Mouse (Mus musculus): Measurements from ENCODE around the gene Rad51b. TPM values are rescaled to one million over a fixed set of nuclear protein-coding genes. Genes with fewer than 3 reads are reported as not detected.

The Rad51b gene
- polyA plus RNA-seq, 1 experiment from 2014 or later = 2.7 TPM

GRCm38 (mm10) chr12:79346198-79346733, 49.2 kb downstream of the Rad51b start:
- no peak overlapping the region for H3K27ac ChIP-seq (ENCODE audit: low read depth, low read length)
- no peaks in the 10 kb centered on the region for H3K4me1 ChIP-seq (ENCODE audit: control insufficient read depth, insufficient read depth, low read depth, low read length)
- WGBS = 69% methylated on average over 5 of the region's 5 CpGs
- no peak overlapping the region for H3K9ac ChIP-seq (ENCODE audit: low read depth, low read length)
- H3K4me3 ChIP-seq (ENCODE audit: low read length) = no peak overlapping the region
- H3K36me3 ChIP-seq (ENCODE audit: control insufficient read depth, insufficient read depth, low read length) = no peaks in the 10 kb centered on the region
- no peaks in the 10 kb centered on the region for H3K9me3 ChIP-seq (ENCODE audit: control insufficient read depth, low read length)
- no peak overlapping the region for H3K4me2 ChIP-seq (ENCODE audit: low read length)
- H3K27me3 ChIP-seq (replicated peaks; ENCODE audit: control insufficient read depth, insufficient read depth, low read length) = no peaks in the 10 kb centered on the region
- no peak for ATAC-seq

GRCm38 (mm10) chr12:79347643-79348042, 50.6 kb downstream of the Rad51b start:
- Histone ChIP-seq H3K4me3 (ENCODE audit: low read length) (no peak overlapping the region), H3K27me3 (replicated peaks; ENCODE audit: control insufficient read depth, insufficient read depth, low read length) (no peaks in the 10 kb centered on the region), H3K27ac (ENCODE audit: low read depth, low read length) (no peak overlapping the region), H3K4me1 (ENCODE audit: control insufficient read depth, insufficient read depth, low read depth, low read length) (peaks cover under 1% of the 10 kb centered on the region), H3K36me3 (ENCODE audit: control insufficient read depth, insufficient read depth, low read length) (no peaks in the 10 kb centered on the region), H3K9me3 (ENCODE audit: control insufficient read depth, low read length) (no peaks in the 10 kb centered on the region), H3K4me2 (ENCODE audit: low read length) (no peak overlapping the region), H3K9ac (ENCODE audit: low read depth, low read length) (no peak overlapping the region)
- whole genome bisulfite sequencing = 10% methylated on average over 6 of the region's 6 CpGs
- ATAC-seq = peak; percentile 74; the same call in 1 of the 2 replicates

- Histone ChIP-seq H3K36me3 (ENCODE audit: control insufficient read depth, insufficient read depth, low read length) (no peaks in the 10 kb centered on the region), H3K9ac (ENCODE audit: low read depth, low read length) (no peak overlapping the region), H3K27ac (ENCODE audit: low read depth, low read length) (no peak overlapping the region), H3K27me3 (replicated peaks; ENCODE audit: control insufficient read depth, insufficient read depth, low read length) (no peaks in the 10 kb centered on the region), H3K4me1 (ENCODE audit: control insufficient read depth, insufficient read depth, low read depth, low read length) (peaks cover 5% of the 10 kb centered on the region), H3K9me3 (ENCODE audit: control insufficient read depth, low read length) (no peaks in the 10 kb centered on the region), H3K4me2 (ENCODE audit: low read length) (no peak overlapping the region), H3K4me3 (ENCODE audit: low read length) (no peak overlapping the region)
- no peak for ATAC-seq
- 96% methylated on average over 7 of the region's 7 CpGs for WGBS
Observed at GRCm38 (mm10) chr12:79351461-79351860, 54.4 kb downstream of the Rad51b start.

- Histone ChIP-seq H3K27me3 (replicated peaks; ENCODE audit: control insufficient read depth, insufficient read depth, low read length) (no peaks in the 10 kb centered on the region), H3K4me3 (ENCODE audit: low read length) (no peak overlapping the region), H3K4me1 (ENCODE audit: control insufficient read depth, insufficient read depth, low read depth, low read length) (peaks cover 5% of the 10 kb centered on the region), H3K36me3 (ENCODE audit: control insufficient read depth, insufficient read depth, low read length) (no peaks in the 10 kb centered on the region), H3K9me3 (ENCODE audit: control insufficient read depth, low read length) (no peaks in the 10 kb centered on the region), H3K27ac (ENCODE audit: low read depth, low read length) (no peak overlapping the region), H3K9ac (ENCODE audit: low read depth, low read length) (no peak overlapping the region), H3K4me2 (ENCODE audit: low read length) (no peak overlapping the region)
- WGBS = 77% methylated on average over 3 of the region's 3 CpGs
- no peak for ATAC-seq
Observed at GRCm38 (mm10) chr12:79352086-79352741, 55.1 kb downstream of the Rad51b start.

GRCm38 (mm10) chr12:79352742-79353114, 55.6 kb downstream of the Rad51b start:
- no peaks in the 10 kb centered on the region for H3K27me3 ChIP-seq (replicated peaks; ENCODE audit: control insufficient read depth, insufficient read depth, low read length)
- no peak overlapping the region for H3K27ac ChIP-seq (ENCODE audit: low read depth, low read length)
- H3K9me3 ChIP-seq (ENCODE audit: control insufficient read depth, low read length) = no peaks in the 10 kb centered on the region
- ATAC-seq = no peak
- H3K36me3 ChIP-seq (ENCODE audit: control insufficient read depth, insufficient read depth, low read length) = no peaks in the 10 kb centered on the region
- H3K4me3 ChIP-seq (ENCODE audit: low read length) = no peak overlapping the region
- WGBS = 28% methylated on average over 3 of the region's 3 CpGs
- H3K4me1 ChIP-seq (ENCODE audit: control insufficient read depth, insufficient read depth, low read depth, low read length) = peaks cover 5% of the 10 kb centered on the region
- H3K9ac ChIP-seq (ENCODE audit: low read depth, low read length) = no peak overlapping the region
- no peak overlapping the region for H3K4me2 ChIP-seq (ENCODE audit: low read length)

GRCm38 (mm10) chr12:79353356-79353755, 56.3 kb downstream of the Rad51b start:
- ATAC-seq = no peak
- WGBS = 55% methylated on average over 5 of the region's 5 CpGs
- no peaks in the 10 kb centered on the region for H3K36me3 ChIP-seq (ENCODE audit: control insufficient read depth, insufficient read depth, low read length)
- H3K4me1 ChIP-seq (ENCODE audit: control insufficient read depth, insufficient read depth, low read depth, low read length) = peaks cover 5% of the 10 kb centered on the region
- no peaks in the 10 kb centered on the region for H3K9me3 ChIP-seq (ENCODE audit: control insufficient read depth, low read length)
- no peak overlapping the region for H3K9ac ChIP-seq (ENCODE audit: low read depth, low read length)
- no peak overlapping the region for H3K27ac ChIP-seq (ENCODE audit: low read depth, low read length)
- H3K27me3 ChIP-seq (replicated peaks; ENCODE audit: control insufficient read depth, insufficient read depth, low read length) = no peaks in the 10 kb centered on the region
- H3K4me3 ChIP-seq (ENCODE audit: low read length) = no peak overlapping the region
- no peak overlapping the region for H3K4me2 ChIP-seq (ENCODE audit: low read length)

- Histone ChIP-seq H3K27me3 (replicated peaks; ENCODE audit: control insufficient read depth, insufficient read depth, low read length) (no peaks in the 10 kb centered on the region), H3K9ac (ENCODE audit: low read depth, low read length) (no peak overlapping the region), H3K4me2 (ENCODE audit: low read length) (no peak overlapping the region), H3K4me3 (ENCODE audit: low read length) (no peak overlapping the region), H3K27ac (ENCODE audit: low read depth, low read length) (no peak overlapping the region), H3K9me3 (ENCODE audit: control insufficient read depth, low read length) (no peaks in the 10 kb centered on the region), H3K36me3 (ENCODE audit: control insufficient read depth, insufficient read depth, low read length) (no peaks in the 10 kb centered on the region), H3K4me1 (ENCODE audit: control insufficient read depth, insufficient read depth, low read depth, low read length) (peaks cover 5% of the 10 kb centered on the region)
- ATAC-seq = no peak
- 78% methylated on average over 7 of the region's 7 CpGs for WGBS
Observed at GRCm38 (mm10) chr12:79354621-79355020, 57.5 kb downstream of the Rad51b start.

- ATAC-seq = no peak
Observed at GRCm38 (mm10) chr12:79356138-79356537, 59.1 kb downstream of the Rad51b start.

GRCm38 (mm10) chr12:79357631-79358030, 60.5 kb downstream of the Rad51b start:
- Histone ChIP-seq H3K4me2 (ENCODE audit: low read length) (no peak overlapping the region), H3K9me3 (ENCODE audit: control insufficient read depth, low read length) (no peaks in the 10 kb centered on the region), H3K9ac (ENCODE audit: low read depth, low read length) (no peak overlapping the region), H3K4me1 (ENCODE audit: control insufficient read depth, insufficient read depth, low read depth, low read length) (peaks cover 4% of the 10 kb centered on the region), H3K27ac (ENCODE audit: low read depth, low read length) (no peak overlapping the region), H3K4me3 (ENCODE audit: low read length) (no peak overlapping the region), H3K36me3 (ENCODE audit: control insufficient read depth, insufficient read depth, low read length) (no peaks in the 10 kb centered on the region), H3K27me3 (replicated peaks; ENCODE audit: control insufficient read depth, insufficient read depth, low read length) (no peaks in the 10 kb centered on the region)
- no peak for ATAC-seq
- 88% methylated on average over 5 of the region's 5 CpGs for WGBS

More at GRCm38 (mm10) chr12:79356138-79356537, 59.1 kb downstream of the Rad51b start:
- no peaks in the 10 kb centered on the region for H3K9me3 ChIP-seq (ENCODE audit: control insufficient read depth, low read length)
- peaks cover 5% of the 10 kb centered on the region for H3K4me1 ChIP-seq (ENCODE audit: control insufficient read depth, insufficient read depth, low read depth, low read length)
- H3K9ac ChIP-seq (ENCODE audit: low read depth, low read length) = no peak overlapping the region
- no peak overlapping the region for H3K27ac ChIP-seq (ENCODE audit: low read depth, low read length)
- H3K36me3 ChIP-seq (ENCODE audit: control insufficient read depth, insufficient read depth, low read length) = no peaks in the 10 kb centered on the region
- no peak overlapping the region for H3K4me2 ChIP-seq (ENCODE audit: low read length)
- no peaks in the 10 kb centered on the region for H3K27me3 ChIP-seq (replicated peaks; ENCODE audit: control insufficient read depth, insufficient read depth, low read length)
- no peak overlapping the region for H3K4me3 ChIP-seq (ENCODE audit: low read length)
- WGBS = 84% methylated on average over 4 of the region's 4 CpGs
